Mouse (Mus musculus) large intestine, adult 2 months (tissue): Measurements from ENCODE around the gene Cep295nl. TPM values are rescaled to one million over a fixed set of nuclear protein-coding genes. Genes with fewer than 3 reads are reported as not detected.
"Not testable (repeated sequence)": the region's sequence is repeated elsewhere in the genome, so short reads cannot be mapped to it uniquely, and the experiment has no call there.

Experiments
- DNase-seq: peaks from one replicate; pipeline ENCODE4 v3.0.0-alpha.2; 2012; ENCODE audit warnings: low read depth, low spot score
- WGBS: fragments of 180-500 bp; shearing (Covaris S2); methylation state at CpG from one replicate; pipeline ENCODE4 v1.1.7; 2018; 5-methylcytosine and 5-hydroxymethylcytosine counted together
- polyA plus RNA-seq: library from polyadenylated mRNA; depleted of rRNA; stranded (reverse); fragments of >200 nt; gene quantifications from 2 replicates; pipeline ENCODE4 v1.2.3, GENCODE M21; 2012

Gene Cep295nl
- polyA plus RNA-seq, 1 experiment: not detected

GRCm38 (mm10) chr11:118326491-118326890 lies 15.8 kb downstream of the Cep295nl start:
- no peak for DNase-seq
- 96% methylated on average over 4 of the region's 4 CpGs for WGBS

- 80% methylated on average over 5 of the region's 5 CpGs for WGBS
- DNase-seq: no peak
Observed at GRCm38 (mm10) chr11:118324541-118324940, 17.8 kb downstream of the Cep295nl start.

DNA sequence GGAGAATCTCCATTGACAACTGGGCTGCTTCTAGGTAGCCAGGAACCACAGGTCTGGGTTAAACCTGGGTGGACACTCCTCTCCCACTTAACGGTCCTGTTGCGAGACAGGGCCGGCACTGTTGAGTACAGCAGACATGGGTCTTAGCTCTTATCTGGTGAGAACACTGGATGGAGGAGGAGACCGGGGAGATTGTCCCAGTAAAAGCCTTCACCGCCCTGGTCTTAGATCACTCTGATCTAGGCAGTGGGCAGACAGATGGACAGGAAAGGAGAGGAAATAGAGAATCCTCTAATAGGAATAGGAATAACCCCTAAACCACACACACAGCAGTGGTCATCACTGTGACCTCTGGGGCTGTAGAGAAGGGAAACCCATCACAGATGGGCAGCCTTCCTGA lies 18.3 kb downstream of the Cep295nl start:
- WGBS: 81% methylated on average over 5 of the region's 5 CpGs
- no peak for DNase-seq

DNA sequence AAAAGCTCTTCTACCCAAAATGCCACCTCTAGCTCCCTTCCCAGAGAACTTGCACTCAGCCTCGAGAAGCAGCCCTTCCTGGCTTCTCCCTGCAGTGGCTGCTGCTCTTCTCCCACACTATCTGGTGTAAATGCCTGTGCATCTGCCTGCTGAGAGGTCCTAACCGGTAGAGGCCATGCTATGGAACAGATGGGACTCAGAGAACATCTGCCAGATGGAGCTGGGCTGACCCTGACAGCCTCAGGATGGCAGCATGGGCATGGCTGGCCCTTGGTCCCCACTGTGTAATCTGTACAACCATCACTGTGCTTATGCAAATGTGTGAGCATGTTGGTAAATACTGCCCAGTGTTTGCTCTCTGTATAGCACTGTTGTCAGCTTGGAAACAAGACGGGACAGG lies 19.7 kb downstream of the Cep295nl start:
- no peak for DNase-seq
- WGBS: 47% methylated on average over 3 of the region's 3 CpGs

DNA sequence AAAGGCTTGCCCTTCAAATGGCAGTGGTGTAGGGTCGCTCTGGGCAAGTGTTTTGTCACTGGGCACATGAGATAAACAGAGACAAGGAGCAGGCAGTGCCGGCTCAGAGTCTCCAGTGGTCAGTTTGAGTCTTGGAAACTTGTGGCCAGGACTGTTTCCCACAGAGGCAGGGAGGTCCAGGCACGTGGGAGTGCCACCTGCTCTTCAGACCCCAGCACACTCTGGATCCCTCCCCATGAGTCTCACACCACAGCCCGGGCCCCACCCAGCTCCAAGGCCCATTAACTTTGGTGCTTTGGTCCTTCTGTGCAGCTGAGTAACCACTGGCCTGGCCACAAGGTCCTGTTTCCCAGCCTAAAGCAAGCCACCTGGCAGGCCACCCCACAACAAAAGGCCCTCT lies 20.3 kb downstream of the Cep295nl start:
- WGBS: 54% methylated on average over 4 of the region's 4 CpGs
- DNase-seq: no peak

GRCm38 (mm10) chr11:118321500-118321899 lies 20.8 kb downstream of the Cep295nl start:
- DNase-seq: no peak
- 72% methylated on average over 7 of the region's 7 CpGs for WGBS

DNA sequence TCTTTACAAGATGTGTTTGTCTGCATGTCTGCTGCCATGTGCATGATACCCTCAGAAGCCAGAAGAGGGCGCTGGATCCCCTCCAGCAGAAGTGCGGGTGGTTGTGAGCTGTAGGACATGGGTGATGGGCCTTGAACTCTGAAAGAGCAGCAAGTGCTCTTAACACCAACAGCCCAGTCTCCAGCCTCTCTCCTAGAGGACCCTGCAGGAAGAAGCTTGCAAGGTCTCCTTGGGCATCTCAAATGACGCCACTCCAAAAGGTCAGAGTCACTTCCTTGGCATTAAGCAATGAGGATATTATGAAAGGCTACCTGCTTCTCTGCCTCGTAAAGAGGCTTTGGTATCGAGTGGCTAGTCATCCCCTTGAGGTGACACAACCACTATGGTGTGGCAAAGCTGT lies 23.6 kb downstream of the Cep295nl start:
- no peak for DNase-seq
- 54% methylated on average over 5 of the region's 5 CpGs for WGBS

DNA sequence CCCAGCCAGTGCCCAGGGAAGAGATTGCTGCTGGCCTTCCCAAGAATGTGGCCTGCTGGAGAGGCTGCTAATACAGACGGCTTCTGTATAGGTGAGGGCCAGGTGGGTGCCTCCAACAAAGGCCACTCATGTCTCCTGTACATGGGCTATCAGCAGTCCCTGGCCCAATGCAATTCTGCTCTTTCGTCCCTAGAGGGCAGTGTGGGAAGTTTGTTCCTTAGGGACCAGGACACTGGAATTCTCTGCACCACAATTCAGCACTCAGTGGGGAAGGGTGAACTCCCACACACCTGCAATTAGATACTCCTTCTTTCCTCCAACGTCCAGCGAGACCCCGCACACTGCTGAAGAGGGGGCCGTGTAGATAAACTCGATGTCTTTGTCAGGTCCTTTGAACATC lies 25.2 kb downstream of the Cep295nl start:
- DNase-seq: peak; percentile 62
- WGBS: 15% methylated on average over 7 of the region's 7 CpGs

GRCm38 (mm10) chr11:118316231-118316806 lies 26.0 kb downstream of the Cep295nl start:
- no peak for DNase-seq
- WGBS: 89% methylated on average over 8 of the region's 8 CpGs

- whole genome bisulfite sequencing: 41% methylated on average over 6 of the region's 6 CpGs
Observed at GRCm38 (mm10) chr11:118312132-118312723, 30.1 kb downstream of the Cep295nl start.

GRCm38 (mm10) chr11:118307962-118308361 lies 34.3 kb downstream of the Cep295nl start:
- not testable (repeated sequence) for DNase-seq
- 92% methylated on average over 2 of the region's 2 CpGs for WGBS

More at GRCm38 (mm10) chr11:118312132-118312723, 30.1 kb downstream of the Cep295nl start:
- DNase-seq: no peak

DNA sequence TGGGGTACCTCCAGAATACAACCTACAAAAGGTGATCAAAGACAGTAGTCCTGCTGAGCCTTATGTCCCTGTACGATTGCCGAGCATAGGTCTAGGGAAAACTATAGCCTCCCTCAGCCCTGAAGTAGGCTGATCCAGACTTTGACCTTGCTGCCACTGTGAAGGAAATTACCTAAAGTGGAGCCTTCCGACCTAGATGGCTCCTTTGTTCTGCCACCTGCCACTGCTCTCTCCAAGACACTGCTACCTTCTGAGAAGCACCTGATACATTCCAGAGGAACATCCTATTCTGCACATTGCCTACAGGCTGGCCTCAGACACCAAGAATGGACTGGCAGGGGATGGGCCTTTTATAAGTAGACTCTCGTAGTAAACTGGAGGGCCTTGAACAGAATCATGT lies 38.3 kb downstream of the Cep295nl start:
- not testable (repeated sequence) for DNase-seq
- WGBS: 67% methylated on average over 4 of the region's 4 CpGs

DNA sequence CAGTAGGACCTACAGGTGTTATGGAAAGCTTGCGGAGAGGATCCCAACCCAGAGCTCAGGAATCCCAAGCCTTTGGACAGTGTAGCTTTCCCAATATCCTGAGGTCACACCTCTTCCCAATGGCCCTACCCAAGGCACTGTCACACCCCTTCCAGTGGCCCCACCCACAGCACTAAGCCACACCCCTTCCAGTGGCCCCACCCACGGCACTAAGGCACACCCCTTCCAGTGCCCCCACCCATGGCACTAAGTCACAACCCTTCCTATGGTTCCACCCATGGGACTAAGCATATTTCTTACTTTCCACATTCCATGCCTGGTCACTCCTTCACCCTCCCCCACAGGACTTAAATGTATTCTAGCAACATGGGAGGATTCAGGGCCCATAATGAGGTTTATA lies 43.5 kb downstream of the Cep295nl start:
- DNase-seq: no peak
- WGBS: 59% methylated on average over 2 of the region's 2 CpGs

DNA sequence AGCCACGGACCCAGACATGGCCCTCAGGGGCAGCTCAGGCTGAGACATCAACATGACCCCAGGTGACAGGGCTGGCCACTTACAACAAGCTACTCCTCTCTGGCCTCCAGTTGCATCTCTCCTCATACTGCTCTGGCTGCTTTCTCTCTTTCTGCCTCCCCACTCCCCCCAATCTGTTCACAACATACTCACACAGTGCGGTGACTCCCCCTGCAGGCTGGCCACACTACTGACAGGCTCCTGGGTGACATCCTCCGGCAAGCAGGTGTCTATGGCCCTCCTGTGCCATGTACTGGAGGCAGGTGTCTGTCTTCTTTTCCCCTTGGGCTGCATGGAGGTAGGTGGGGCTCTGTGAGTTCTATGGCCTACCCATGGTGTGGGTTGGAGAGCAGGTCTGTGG lies 44.3 kb downstream of the Cep295nl start:
- DNase-seq: no peak
- 86% methylated on average over 3 of the region's 3 CpGs for WGBS

- WGBS: 81% methylated on average over 1 of the region's 2 CpGs
- no peak for DNase-seq
Observed at GRCm38 (mm10) chr11:118295026-118295425, 47.3 kb downstream of the Cep295nl start.

DNA sequence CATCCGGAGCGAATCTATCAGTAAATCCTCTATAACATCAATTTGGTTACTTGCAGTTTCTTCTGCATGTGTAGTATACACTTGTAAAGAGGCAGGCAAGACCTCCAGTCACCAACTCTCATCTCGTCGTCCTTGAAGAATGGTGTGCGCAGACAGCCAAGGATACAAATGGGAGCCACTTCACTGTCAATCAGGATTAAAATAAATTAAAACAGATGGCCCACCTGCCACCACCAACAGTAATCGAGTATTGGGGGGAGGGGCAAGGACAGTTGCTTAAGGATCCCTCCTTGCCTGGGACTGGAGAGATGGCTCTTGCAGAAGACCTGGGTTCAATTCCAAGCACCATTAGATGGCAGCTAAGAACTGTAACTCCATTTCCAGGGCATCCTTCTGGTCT lies 49.6 kb downstream of the Cep295nl start:
- WGBS: 80% methylated on average over 6 of the region's 6 CpGs
- no peak for DNase-seq

- DNase-seq: peak; percentile 99
- under 1% methylated on average over 68 of the region's 68 CpGs for WGBS
Observed at GRCm38 (mm10) chr11:118289999-118290889, 52.1 kb downstream of the Cep295nl start, which contains the start of gene Usp36. Usp36 (minus strand) TSS chr11:118290244.

DNA sequence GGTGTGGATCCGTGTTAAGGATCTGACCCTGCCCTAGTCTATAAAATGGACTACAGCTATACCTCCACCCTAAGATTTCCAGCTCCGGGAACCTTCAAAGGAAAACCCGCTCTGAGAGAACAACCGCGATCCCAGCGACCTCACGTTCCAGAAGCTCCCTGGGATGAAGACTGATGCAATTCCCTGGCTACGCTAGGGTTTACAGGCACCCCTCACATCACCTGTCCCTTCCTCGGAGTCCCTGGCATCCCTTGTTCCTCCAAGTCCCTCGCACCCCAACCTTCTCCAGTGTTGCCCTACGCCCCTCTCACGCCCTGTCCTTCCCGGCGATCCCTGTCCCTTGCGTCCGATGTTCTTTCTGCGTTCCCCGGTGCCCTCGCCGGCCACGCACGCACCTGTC lies 52.7 kb downstream of the Cep295nl start:
- WGBS: under 1% methylated on average over 22 of the region's 22 CpGs

DNA sequence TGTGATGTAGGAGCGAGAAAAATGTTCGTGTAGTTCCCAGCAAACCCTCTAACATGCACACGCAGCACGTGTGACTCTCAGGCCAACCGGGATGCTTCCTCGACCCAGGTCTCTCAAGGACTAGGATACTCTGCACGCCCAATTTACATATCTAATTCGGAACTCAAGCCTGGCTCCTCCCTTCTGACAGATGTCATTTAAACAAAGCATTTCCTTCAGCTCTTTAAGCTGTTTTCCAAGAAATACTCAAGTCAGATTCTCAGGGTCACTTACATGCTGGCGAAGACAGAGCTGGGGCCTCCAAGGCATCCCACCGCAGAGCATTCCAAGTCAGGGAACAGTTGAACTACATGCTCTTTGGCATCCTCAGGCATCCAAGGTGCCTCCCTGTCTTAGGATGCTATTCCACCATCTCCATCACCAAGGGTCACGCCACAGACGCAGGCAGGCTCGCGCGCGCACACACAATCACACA lies 53.2 kb downstream of the Cep295nl start:
- DNase-seq: no peak

More for the DNA sequence above, 52.7 kb downstream of the Cep295nl start:
- no peak for DNase-seq

GRCm38 (mm10) chr11:118287573-118287972 lies 54.7 kb downstream of the Cep295nl start:
- no peak for DNase-seq
- 94% methylated on average over 9 of the region's 9 CpGs for WGBS

More for the DNA sequence above, 53.2 kb downstream of the Cep295nl start:
- WGBS: under 1% methylated on average over 16 of the region's 16 CpGs
